Mouse (Mus musculus) spleen, adult 2 months (tissue): Measurements from ENCODE around the gene Rps6ka4. TPM values are rescaled to one million over a fixed set of nuclear protein-coding genes. Genes with fewer than 3 reads are reported as not detected.

Experiments used
- DNase-seq, 2 experiments: peaks; one replicate each; pipeline versions ENCODE4 v3.0.0 to v3.0.0-alpha.2; 2012 to 2021; ENCODE audit warnings: low spot score in 2 of 2, low read depth in 1 of 2
- H3K27ac ChIP-seq: fragments of 200-500 bp; 2 replicates; pipeline ENCODE4 v1.5.1; 2012; ENCODE audit warnings: low read length, inconsistent platforms; ENCODE audit not compliant: insufficient read depth
- H3K27me3 ChIP-seq: fragments of 200-500 bp; 2 replicates; pipeline ENCODE4 v1.6.1; 2012; ENCODE audit warnings: mild to moderate bottlenecking, moderate library complexity, low read length, inconsistent platforms; ENCODE audit not compliant: control insufficient read depth, insufficient read depth
- H3K36me3 ChIP-seq: fragments of 200-500 bp; 2 replicates; pipeline ENCODE4 v1.6.1; 2012; ENCODE audit warnings: mild to moderate bottlenecking, low read length, inconsistent platforms; ENCODE audit not compliant: control insufficient read depth, insufficient read depth
- H3K4me1 ChIP-seq: fragments of 200-500 bp; 2 replicates; pipeline ENCODE4 v1.6.1; 2011; ENCODE audit warnings: inconsistent platforms; ENCODE audit not compliant: control insufficient read depth, insufficient read depth, insufficient read length
- H3K4me3 ChIP-seq: fragments of 200-500 bp; 2 replicates; pipeline ENCODE4 v1.5.1; 2011; ENCODE audit warnings: mild to moderate bottlenecking, inconsistent platforms; ENCODE audit not compliant: insufficient read depth, insufficient read length; ENCODE audit errors: extremely low read depth
- CTCF ChIP-seq: fragments of 200-500 bp; IDR thresholded peaks from 2 replicates; pipeline ENCODE4 v1.5.1; 2011; ENCODE audit warnings: mild to moderate bottlenecking, inconsistent platforms; ENCODE audit not compliant: insufficient read depth, insufficient read length, insufficient replicate concordance; ENCODE audit errors: extremely low read depth
- POLR2A ChIP-seq: fragments of 200-500 bp; IDR thresholded peaks from 2 replicates; pipeline ENCODE4 v1.6.1; 2011; ENCODE audit warnings: low read depth, low read length, inconsistent platforms
- WGBS: fragments of 180-500 bp; shearing (Covaris S2); methylation state at CpG from one replicate; pipeline ENCODE4 v1.1.7; 2018; 5-methylcytosine and 5-hydroxymethylcytosine counted together
- polyA plus RNA-seq: library from polyadenylated mRNA; depleted of rRNA; stranded (reverse); fragments of >200 nt; gene quantifications from 2 replicates; pipeline ENCODE4 v1.2.3, GENCODE M21; 2012; rRNA removed

The Rps6ka4 gene
- 26.7 and 31.8 TPM in 2 replicates for polyA plus RNA-seq

DNA sequence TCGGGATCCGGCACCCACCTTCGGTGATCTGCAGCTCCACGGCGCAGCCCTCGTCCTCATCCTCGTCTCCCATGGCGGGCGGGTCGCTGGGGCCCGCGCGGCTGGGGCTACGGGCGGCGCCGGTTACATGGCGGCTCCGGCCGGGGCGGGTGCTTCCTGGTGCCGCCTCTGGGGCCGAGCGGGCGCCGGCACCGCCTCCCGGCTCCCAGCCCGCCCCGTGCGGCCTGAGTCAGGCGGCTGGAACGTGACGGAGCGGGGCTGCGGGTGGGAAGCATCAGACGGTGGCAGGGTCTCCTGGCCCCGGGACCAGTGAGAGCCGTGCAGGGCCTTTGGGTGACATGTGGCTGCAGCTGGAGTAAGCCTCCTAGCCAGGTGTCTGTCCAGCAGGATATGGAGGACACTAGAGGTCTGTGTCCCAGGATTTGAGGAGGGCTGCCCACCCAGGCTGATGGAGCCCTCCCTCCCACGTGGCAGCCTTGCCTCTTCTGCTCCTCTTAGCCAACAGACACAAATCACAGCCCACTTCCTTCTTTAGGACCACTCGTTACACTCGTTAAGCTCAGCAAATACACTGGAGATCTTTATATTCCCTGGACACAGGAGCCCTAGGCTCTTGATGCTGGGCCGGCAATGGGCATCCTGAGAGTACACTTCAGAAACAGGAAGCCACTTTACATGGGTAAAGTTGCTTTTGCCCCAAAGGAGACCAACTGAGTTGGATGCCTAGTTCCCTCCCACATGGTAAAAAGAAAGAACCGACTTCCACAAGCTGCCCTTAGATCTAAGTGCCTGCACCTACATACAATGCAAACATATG lies at the start of gene Rps6ka4:
Rps6ka4 (minus strand) TSS at position 162 of the 817 bp plus-strand sequence.
- Histone ChIP-seq H3K4me1 (peaks cover 16% of the 10 kb centered on the region), H3K36me3 (peaks cover 13% of the 10 kb centered on the region), H3K4me3 (peak within 1 kb of the TSS; percentile 96), H3K27ac (peak within 1 kb of the TSS; percentile 46), H3K27me3 (no peaks in the 10 kb centered on the region)
- peak; percentile 7 for TF ChIP-seq POLR2A
- TF ChIP-seq CTCF: no peak
- 1% methylated on average over 44 of the region's 44 CpGs for WGBS
- DNase-seq: peak in 1 of 2 experiments; percentile 52

- no peak overlapping the region for H3K4me3 ChIP-seq
- TF ChIP-seq POLR2A (no peak), CTCF (no peak)
- 87% methylated on average over 4 of the region's 4 CpGs for WGBS
- H3K27me3 ChIP-seq: no peaks in the 10 kb centered on the region
- no peak overlapping the region for H3K27ac ChIP-seq
- no peaks in the 10 kb centered on the region for H3K4me1 ChIP-seq
- DNase-seq: no peak
- no peaks in the 10 kb centered on the region for H3K36me3 ChIP-seq
These were observed 37.5 kb upstream of the Rps6ka4 start for GRCm38 (mm10) chr19:6877965-6878364.

- Histone ChIP-seq H3K27me3 (no peaks in the 10 kb centered on the region), H3K4me3 (no peak overlapping the region), H3K36me3 (no peaks in the 10 kb centered on the region), H3K4me1 (peaks cover 9% of the 10 kb centered on the region; the same call in 1 of the 2 replicates), H3K27ac (no peak overlapping the region)
- no peak for DNase-seq
- no peak for TF ChIP-seq POLR2A
- TF ChIP-seq CTCF: no peak
These were observed 36.4 kb upstream of the Rps6ka4 start for GRCm38 (mm10) chr19:6876799-6877198.

GRCm38 (mm10) chr19:6875834-6876233 lies 35.4 kb upstream of the Rps6ka4 start:
- no peaks in the 10 kb centered on the region for H3K27me3 ChIP-seq
- H3K4me1 ChIP-seq: peaks cover 17% of the 10 kb centered on the region; the same call in 1 of the 2 replicates
- no peaks in the 10 kb centered on the region for H3K36me3 ChIP-seq
- 87% methylated on average over 6 of the region's 6 CpGs for WGBS
- no peak overlapping the region for H3K27ac ChIP-seq
- DNase-seq: no peak
- no peak for TF ChIP-seq POLR2A
- TF ChIP-seq CTCF: no peak
- no peak overlapping the region for H3K4me3 ChIP-seq

GRCm38 (mm10) chr19:6874257-6874656 lies 33.8 kb upstream of the Rps6ka4 start:
- H3K4me3 ChIP-seq: no peak overlapping the region
- TF ChIP-seq POLR2A (no peak), CTCF (no peak)
- 87% methylated on average over 1 of the region's 1 CpGs for WGBS
- no peak for DNase-seq
- no peak overlapping the region for H3K27ac ChIP-seq
- H3K27me3 ChIP-seq: no peaks in the 10 kb centered on the region
- no peaks in the 10 kb centered on the region for H3K36me3 ChIP-seq
- peaks cover 19% of the 10 kb centered on the region; the same call in 1 of the 2 replicates for H3K4me1 ChIP-seq

DNA sequence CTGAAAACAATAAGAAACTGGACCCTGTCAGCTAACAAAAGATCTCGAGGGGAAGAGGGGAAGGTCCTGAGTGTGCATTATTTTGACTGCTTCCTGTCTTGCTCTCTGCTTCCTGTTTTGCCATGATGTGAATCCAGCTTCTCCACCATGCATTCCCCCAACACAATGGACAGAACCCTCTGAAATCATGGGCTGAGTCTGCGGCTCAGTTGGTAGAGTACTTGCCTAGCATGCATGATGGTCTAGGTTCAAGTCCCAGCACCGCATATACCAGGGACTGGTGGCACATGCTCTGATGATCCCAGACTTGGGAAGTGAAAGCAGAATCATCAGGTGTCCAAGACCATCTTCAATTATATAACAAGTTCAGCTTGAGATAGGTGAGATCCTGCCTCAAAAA lies 32.3 kb upstream of the Rps6ka4 start:
- Histone ChIP-seq H3K4me1 (peaks cover 19% of the 10 kb centered on the region; the same call in 1 of the 2 replicates), H3K4me3 (no peak overlapping the region), H3K27me3 (no peaks in the 10 kb centered on the region), H3K36me3 (no peaks in the 10 kb centered on the region), H3K27ac (no peak overlapping the region)
- WGBS: 39% methylated on average over 3 of the region's 3 CpGs
- no peak for DNase-seq
- TF ChIP-seq CTCF: no peak
- TF ChIP-seq POLR2A: no peak
